Mouse (Mus musculus) testis, adult 2 months (tissue): Measurements from ENCODE around the gene Ubtd2.

Experiments
- CTCF ChIP-seq: fragments of 200-500 bp; IDR thresholded peaks from 2 replicates; pipeline ENCODE4 v1.5.1; 2012; ENCODE audit warnings: low read depth, mild to moderate bottlenecking, inconsistent platforms, low read length, moderate library complexity; ENCODE audit not compliant: control insufficient read depth, insufficient read depth, insufficient replicate concordance
- POLR2A ChIP-seq: fragments of 200-500 bp; IDR thresholded peaks from 2 replicates; pipeline ENCODE4 v1.6.1; 2012; ENCODE audit warnings: low read depth, mild to moderate bottlenecking, inconsistent platforms, low read length, moderate library complexity; ENCODE audit not compliant: control insufficient read depth

DNA sequence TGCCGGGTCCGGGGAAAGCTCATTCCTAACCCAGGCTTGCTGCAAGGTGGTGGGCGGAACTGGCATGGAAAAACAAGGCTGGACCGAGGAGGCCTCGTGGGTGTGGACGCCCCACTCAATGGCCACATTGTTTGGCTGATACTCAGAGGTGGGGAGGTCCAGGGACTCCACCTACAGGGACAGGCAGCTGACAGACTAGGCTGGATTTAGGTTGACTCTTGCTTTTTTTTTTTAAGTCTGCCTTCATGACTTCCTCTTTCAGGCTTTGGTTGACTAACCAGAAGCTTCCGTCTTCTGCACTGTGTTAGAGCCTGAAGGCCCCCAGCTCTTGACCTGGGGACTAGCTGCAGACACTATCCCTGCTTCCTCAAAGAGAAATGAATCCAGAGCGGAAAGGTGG lies 109.9 kb downstream of the Ubtd2 start:
- TF ChIP-seq CTCF (no peak), POLR2A (no peak)
